Mouse (Mus musculus) lung, postnatal 36 days (tissue): ENCODE measurements at regions not wholly inside any gene's neighbourhood (a gene's known extent, or its start where the extent isn't known, plus 50 kb on each side); places are given as distances from the start of the nearest gene placed in this dataset.
A peak's percentile ranks its signal among the peaks of the same experiment; 100 is the strongest.
"Not testable (repeated sequence)": the region's sequence is repeated elsewhere in the genome, so short reads cannot be mapped to it uniquely, and the experiment has no call there.

ENCODE experiments used
- DNase-seq: peaks from one replicate; pipeline ENCODE4 v3.0.0; 2022; ENCODE audit warnings: mixed read lengths

- not testable (repeated sequence) for DNase-seq
These were observed 84.8 kb upstream of the Ezh2 start for GRCm38 (mm10) chr6:47679946-47680345.

DNA sequence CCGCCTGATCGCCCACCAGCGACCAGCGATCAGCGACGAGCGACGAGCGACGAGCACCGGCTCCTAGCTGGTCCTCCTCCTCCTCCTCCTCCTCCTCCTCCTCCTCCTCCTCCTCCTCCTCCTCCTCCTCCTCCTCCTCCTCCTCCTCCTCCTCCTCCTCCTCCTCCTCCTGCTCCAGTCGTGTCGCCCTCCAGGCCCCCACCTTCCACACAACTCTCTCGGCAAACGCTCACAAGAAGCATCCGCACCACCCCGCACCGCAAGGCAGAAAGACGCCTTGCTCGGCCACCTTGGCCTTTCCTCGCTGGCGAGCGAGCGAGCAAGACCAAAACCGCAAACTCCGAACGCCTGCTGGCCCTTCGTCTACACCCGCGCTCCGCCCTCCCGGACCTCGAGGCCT is 77.6 kb upstream of the Ezh2 start:
- not testable (repeated sequence) for DNase-seq

DNA sequence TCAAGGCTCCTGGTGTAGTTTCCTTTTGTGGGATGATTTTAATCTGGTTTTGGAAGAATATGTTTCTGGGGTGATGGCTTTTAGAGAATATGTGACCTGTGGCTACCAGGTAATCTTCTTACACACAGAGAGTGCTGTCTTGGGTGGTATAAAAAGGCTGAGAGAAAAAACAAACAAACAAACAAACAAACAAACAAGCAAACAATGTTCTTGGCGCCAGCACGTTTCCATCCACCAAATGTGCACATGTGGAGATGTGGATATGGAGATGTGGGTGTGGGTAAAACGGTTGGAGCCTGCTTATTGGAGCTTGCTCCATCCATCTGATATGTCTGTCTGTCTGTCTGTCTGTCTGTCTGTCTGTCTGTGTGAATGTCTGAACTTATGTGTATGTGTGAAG is 57.7 kb upstream of the Ezh2 start:
- not testable (repeated sequence) for DNase-seq

- not testable (repeated sequence) for DNase-seq
These were observed 56.2 kb upstream of the Ezh2 start for GRCm38 (mm10) chr6:47651385-47651718.

GRCm38 (mm10) chr6:47650463-47651384 is 55.6 kb upstream of the Ezh2 start:
- DNase-seq, result peak; percentile 96

- no peak for DNase-seq
These were observed 54.8 kb upstream of the Ezh2 start for GRCm38 (mm10) chr6:47649961-47650360.

GRCm38 (mm10) chr6:47649451-47649931 is 54.4 kb upstream of the Ezh2 start:
- DNase-seq, result no peak

- DNase-seq, result no peak
These were observed 53.8 kb upstream of the Ezh2 start for GRCm38 (mm10) chr6:47648899-47649298.

- no peak for DNase-seq
These were observed 53.2 kb upstream of the Ezh2 start for GRCm38 (mm10) chr6:47648316-47648715.

GRCm38 (mm10) chr6:47647876-47648275 is 52.7 kb upstream of the Ezh2 start:
- DNase-seq, result no peak

DNA sequence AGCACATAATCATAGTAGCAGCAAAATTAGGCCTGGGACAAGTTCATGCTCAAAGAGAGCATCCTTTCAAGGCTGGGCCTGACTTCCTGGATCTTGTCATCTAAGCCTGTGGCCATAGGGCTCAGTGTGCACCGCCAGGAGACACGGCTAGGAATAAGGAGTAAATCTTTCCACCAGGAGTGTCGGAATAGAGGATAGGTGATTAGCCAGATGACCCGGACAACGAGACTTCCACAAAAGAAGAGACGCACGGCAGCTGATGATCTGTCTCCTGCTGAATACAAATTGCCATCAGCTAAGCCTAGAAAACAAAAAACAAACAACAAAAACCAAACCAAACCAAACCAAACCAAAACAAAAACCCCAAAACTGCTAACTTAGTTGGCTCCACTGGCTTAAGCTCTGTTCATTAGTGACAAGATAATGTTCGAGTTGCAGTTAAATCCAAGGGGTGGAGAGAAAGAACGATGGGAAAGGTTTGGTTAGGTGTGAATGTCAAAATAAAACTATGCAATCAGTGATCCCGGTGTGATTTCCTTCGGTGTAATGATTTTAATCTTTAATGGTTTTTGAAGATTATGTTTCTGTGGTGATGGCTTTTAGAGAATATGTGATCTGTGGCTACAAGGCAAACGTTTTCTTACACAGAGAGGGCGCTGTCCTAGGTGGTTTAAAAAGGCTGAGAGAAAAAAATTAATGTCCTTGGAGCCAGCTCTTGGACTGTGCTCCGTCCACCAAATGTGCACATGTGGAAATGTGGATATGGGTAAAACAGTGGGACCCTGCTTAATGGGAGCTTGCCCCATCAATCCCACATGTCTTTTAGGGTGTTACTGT is 51.8 kb upstream of the Ezh2 start:
- DNase-seq, result no peak

DNA sequence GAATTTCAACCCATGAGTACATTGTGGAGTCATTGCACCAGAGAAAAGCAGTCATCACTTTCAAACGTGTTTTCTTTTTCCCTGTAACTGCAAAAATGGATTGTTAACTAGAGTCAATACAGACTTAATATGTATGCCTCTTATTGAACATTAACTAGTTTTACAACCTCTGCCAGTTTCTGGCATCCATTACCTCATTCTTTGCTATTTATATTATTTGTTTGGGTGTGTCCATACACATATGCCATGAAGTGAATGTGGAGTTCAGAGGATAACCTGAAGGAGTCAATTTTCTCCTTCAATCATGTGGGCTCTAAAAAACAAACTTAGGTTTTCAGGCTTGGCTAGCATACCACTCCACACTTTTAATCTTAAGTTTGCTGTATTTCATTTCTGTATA is 50.9 kb upstream of the Ezh2 start:
- no peak for DNase-seq
